Mouse (Mus musculus) CH12.LX (cell line): ENCODE measurements around the gene Sacm1l. TPM values are rescaled to one million over a fixed set of nuclear protein-coding genes. Genes with fewer than 3 reads are reported as not detected.

ENCODE experiments used
- DNase-seq: peaks from one replicate; pipeline ENCODE4 v3.0.0-alpha.2; 2013; ENCODE audit errors: extremely low read depth
- H3K27ac ChIP-seq: 2 replicates; pipeline ENCODE4 v1.5.1; 2012; ENCODE audit warnings: low read depth, mild to moderate bottlenecking, control low read depth, moderate library complexity; ENCODE audit not compliant: insufficient read depth
- H3K27me3 ChIP-seq: replicated peaks from 2 replicates; pipeline ENCODE3; 2012; ENCODE audit warnings: inconsistent platforms
- H3K36me3 ChIP-seq, 2 experiments: replicated peaks in 1 of 2; 2 replicates each; pipeline versions ENCODE3 to v1.6.1; 2012; ENCODE audit warnings: inconsistent platforms in 1 of 2, low read length in 1 of 2, mild to moderate bottlenecking in 1 of 2, mixed read lengths in 1 of 2, moderate library complexity in 1 of 2; ENCODE audit not compliant: control insufficient read depth in 1 of 2, insufficient read depth in 1 of 2
- H3K4me1 ChIP-seq, 2 experiments: 2 replicates each; pipeline ENCODE4 v1.6.1; 2012; ENCODE audit warnings: inconsistent platforms in 1 of 2, moderate library complexity in 1 of 2; ENCODE audit not compliant: insufficient read depth in 2 of 2, control insufficient read depth in 1 of 2
- H3K4me2 ChIP-seq: 2 replicates; pipeline ENCODE4 v1.6.1; 2012; ENCODE audit warnings: low read depth, mild to moderate bottlenecking, control low read depth; ENCODE audit not compliant: poor library complexity, insufficient read depth, severe bottlenecking
- H3K4me3 ChIP-seq, 3 experiments: fragments of 150-350 bp in 1 of 3; sonication (generic) in 1 of 3; replicated peaks in 1 of 3; 2 replicates each; pipeline versions ENCODE3 to v1.5.1; 2011 to 2012; ENCODE audit warnings: low read depth in 2 of 3, low read length in 2 of 3, mild to moderate bottlenecking in 2 of 3, moderate library complexity in 2 of 3, control low read depth in 1 of 3, improper control_type of control experiment in 1 of 3, inconsistent platforms in 1 of 3, mixed read lengths in 1 of 3; ENCODE audit not compliant: poor library complexity in 1 of 3
- H3K79me2 ChIP-seq: replicated peaks from 2 replicates; pipeline ENCODE4 v1.6.1; 2012; ENCODE audit warnings: mild to moderate bottlenecking, moderate library complexity; ENCODE audit not compliant: control insufficient read depth, poor library complexity, insufficient read depth, severe bottlenecking; ENCODE audit errors: extremely low read depth
- H3K9ac ChIP-seq: 2 replicates; pipeline ENCODE4 v1.6.1; 2012; ENCODE audit warnings: low read depth, mild to moderate bottlenecking, control low read depth, moderate library complexity; ENCODE audit not compliant: insufficient read depth
- H3K9me3 ChIP-seq: replicated peaks from 2 replicates; pipeline ENCODE3; 2012; ENCODE audit warnings: low read length, inconsistent platforms, mixed read lengths
- CHD1 ChIP-seq: IDR thresholded peaks from 2 replicates; pipeline ENCODE4 v1.6.1; 2012; ENCODE audit warnings: low read depth, low read length, improper control_type of control experiment, inconsistent platforms
- CTCF ChIP-seq, 2 experiments: IDR thresholded peaks in 1 of 2; conservative IDR thresholded peaks in 1 of 2; 2 replicates each; pipeline ENCODE4 v1.5.1; 2011 to 2012; ENCODE audit warnings: low read depth in 2 of 2, low read length in 2 of 2, improper control_type of control experiment in 1 of 2, inconsistent platforms in 1 of 2, mild to moderate bottlenecking in 1 of 2, moderate library complexity in 1 of 2
- ELF1 ChIP-seq: IDR thresholded peaks from 2 replicates; pipeline ENCODE4 v1.6.1; 2014; ENCODE audit warnings: low read depth, mild to moderate bottlenecking, inconsistent platforms, low read length, improper control_type of control experiment
- EP300 ChIP-seq: IDR thresholded peaks from 2 replicates; pipeline ENCODE4 v1.6.1; 2011; ENCODE audit warnings: low read length, improper control_type of control experiment
- HCFC1 ChIP-seq: IDR thresholded peaks from 2 replicates; pipeline ENCODE4 v1.6.1; 2012; ENCODE audit warnings: low read depth, mild to moderate bottlenecking, inconsistent platforms, low read length, improper control_type of control experiment
- IRF4 ChIP-seq: IDR thresholded peaks from 2 replicates; pipeline ENCODE4 v1.6.1; 2014; ENCODE audit warnings: low read depth, mild to moderate bottlenecking, inconsistent platforms, low read length, improper control_type of control experiment
- KAT2A ChIP-seq: IDR thresholded peaks from 2 replicates; pipeline ENCODE4 v1.6.1; 2012; ENCODE audit warnings: low read length, improper control_type of control experiment, inconsistent platforms; ENCODE audit not compliant: insufficient replicate concordance
- MAX ChIP-seq: IDR thresholded peaks from 2 replicates; pipeline ENCODE4 v1.6.1; 2011; ENCODE audit warnings: low read length, improper control_type of control experiment
- RCOR1 ChIP-seq: conservative IDR thresholded peaks from 2 replicates; pipeline ENCODE4 v1.6.1; 2012; ENCODE audit warnings: low read depth, mild to moderate bottlenecking, inconsistent platforms, low read length, improper control_type of control experiment
- SIN3A ChIP-seq: IDR thresholded peaks from 2 replicates; pipeline ENCODE4 v1.6.1; 2012; ENCODE audit warnings: low read length, improper control_type of control experiment, inconsistent platforms
- TCF12 ChIP-seq: IDR thresholded peaks from 2 replicates; pipeline ENCODE4 v1.6.1; 2014; ENCODE audit warnings: low read depth, mild to moderate bottlenecking, inconsistent platforms, low read length, improper control_type of control experiment
- UBTF ChIP-seq: IDR thresholded peaks from 2 replicates; pipeline ENCODE4 v1.6.1; 2012; ENCODE audit warnings: low read depth, mild to moderate bottlenecking, inconsistent platforms, low read length, improper control_type of control experiment, moderate library complexity
- USF1 ChIP-seq: IDR thresholded peaks from 2 replicates; pipeline ENCODE4 v1.6.1; 2014; ENCODE audit warnings: low read depth, mild to moderate bottlenecking, inconsistent platforms, low read length, improper control_type of control experiment
- ZKSCAN1 ChIP-seq: IDR thresholded peaks from 2 replicates; pipeline ENCODE4 v1.6.1; 2012; ENCODE audit warnings: low read depth, inconsistent platforms, low read length, improper control_type of control experiment, borderline replicate concordance
- ZNF384 ChIP-seq: IDR thresholded peaks from 2 replicates; pipeline ENCODE4 v1.6.1; 2012; ENCODE audit warnings: low read depth, low read length, improper control_type of control experiment, inconsistent platforms
- dilution Hi-C: fragments of 300-500 bp; cut with MboI; formaldehyde crosslinking; loops from 2 replicates; pipeline ENCODE4 v1.14.3; 2020; ENCODE audit warnings: low sequenced_read_pairs; ENCODE audit not compliant: extremely low pct_unique_long_range_greater_than_20kb, extremely low pct_ligation_motif_present
- in situ Hi-C: fragments of 300-500 bp; cut with MboI; formaldehyde crosslinking; loops from 3 replicates; pipeline ENCODE4 v1.14.3; 2019; ENCODE audit warnings: low sequenced_read_pairs, low pct_ligation_motif_present, low pct_unique_long_range_greater_than_20kb, mixed read lengths
- polyA plus RNA-seq: library from polyadenylated mRNA; unstranded; fragments of >175 nt; gene quantifications from 2 replicates; pipeline ENCODE4 v1.2.1, GENCODE M21; 2012; ENCODE audit warnings: low read depth; ENCODE audit not compliant: insufficient read length
- total RNA-seq, 2 experiments: library from RNA; depleted of rRNA; stranded (reverse); fragments of 300-350 nt in 1 of 2; fragments of >200 nt in 1 of 2; gene quantifications; 2 replicates each; pipeline ENCODE4 v1.2.3; 2012 to 2014

The Sacm1l gene
- total and polyA plus RNA-seq, 3 experiments: 31.1 to 67.6 (median 37.4) TPM

GRCm38 (mm10) chr9:123512482-123512881 lies 17.1 kb upstream of the Sacm1l start:
- H3K9me3 ChIP-seq: no peaks in the 10 kb centered on the region
- H3K79me2 ChIP-seq: peaks cover 6% of the 10 kb centered on the region
- DNase-seq: no peak
- dilution Hi-C loops: no loop called here
- H3K4me2 ChIP-seq: no peak overlapping the region
- in situ Hi-C loops: no loop called here
- peaks cover 58 to 86% of the 10 kb centered on the region in 2 experiments for H3K36me3 ChIP-seq
- no peak overlapping the region for H3K9ac ChIP-seq
- H3K4me3 ChIP-seq: no peak overlapping the region
- peaks cover 13 to 33% of the 10 kb centered on the region in 2 experiments for H3K4me1 ChIP-seq
- TF ChIP-seq HCFC1: no peak
- no peak for TF ChIP-seq IRF4
- no peak for TF ChIP-seq ZNF384
- no peak overlapping the region for H3K27ac ChIP-seq
- no peaks in the 10 kb centered on the region for H3K27me3 ChIP-seq

- Histone ChIP-seq H3K4me1 (peaks cover 3 to 10% of the 10 kb centered on the region in 2 experiments), H3K9ac (no peak overlapping the region), H3K9me3 (no peaks in the 10 kb centered on the region), H3K79me2 (peaks cover under 1% of the 10 kb centered on the region; the same call in 1 of the 2 replicates), H3K4me3 (no peak overlapping the region), H3K4me2 (no peak overlapping the region), H3K27ac (no peak overlapping the region), H3K27me3 (no peaks in the 10 kb centered on the region), H3K36me3 (peaks cover 74 to 97% of the 10 kb centered on the region in 2 experiments)
- in situ Hi-C loops (no loop called here), dilution Hi-C loops (no loop called here)
- TF ChIP-seq EP300 (no peak), USF1 (no peak), ZNF384 (no peak), KAT2A (no peak), ZKSCAN1 (no peak), TCF12 (no peak), RCOR1 (no peak), MAX (no peak), CHD1 (no peak), CTCF (conservative IDR thresholded peaks at IDR 0.05 in 1 of 2, IDR thresholded peaks at IDR 0.05 in 1 of 2; ENCODE audit: low read depth in 2 of 2, low read length in 2 of 2) (no peak), HCFC1 (no peak), ELF1 (no peak), UBTF (no peak), SIN3A (no peak)
- DNase-seq: no peak
These were observed 14.5 kb upstream of the Sacm1l start for GRCm38 (mm10) chr9:123515087-123515486.
